Mouse (Mus musculus) spleen, adult 2 months (tissue): Measurements from ENCODE around the gene Cbwd1. TPM values are rescaled to one million over a fixed set of nuclear protein-coding genes. Genes with fewer than 3 reads are reported as not detected.

ENCODE experiments used
- DNase-seq, 2 experiments: peaks; one replicate each; pipeline versions ENCODE4 v3.0.0 to v3.0.0-alpha.2; 2012 to 2021; ENCODE audit warnings: low spot score in 2 of 2, low read depth in 1 of 2
- H3K27ac ChIP-seq: fragments of 200-500 bp; 2 replicates; pipeline ENCODE4 v1.5.1; 2012; ENCODE audit warnings: low read length, inconsistent platforms; ENCODE audit not compliant: insufficient read depth
- H3K27me3 ChIP-seq: fragments of 200-500 bp; 2 replicates; pipeline ENCODE4 v1.6.1; 2012; ENCODE audit warnings: mild to moderate bottlenecking, moderate library complexity, low read length, inconsistent platforms; ENCODE audit not compliant: control insufficient read depth, insufficient read depth
- H3K36me3 ChIP-seq: fragments of 200-500 bp; 2 replicates; pipeline ENCODE4 v1.6.1; 2012; ENCODE audit warnings: mild to moderate bottlenecking, low read length, inconsistent platforms; ENCODE audit not compliant: control insufficient read depth, insufficient read depth
- H3K4me1 ChIP-seq: fragments of 200-500 bp; 2 replicates; pipeline ENCODE4 v1.6.1; 2011; ENCODE audit warnings: inconsistent platforms; ENCODE audit not compliant: control insufficient read depth, insufficient read depth, insufficient read length
- H3K4me3 ChIP-seq: fragments of 200-500 bp; 2 replicates; pipeline ENCODE4 v1.5.1; 2011; ENCODE audit warnings: mild to moderate bottlenecking, inconsistent platforms; ENCODE audit not compliant: insufficient read depth, insufficient read length; ENCODE audit errors: extremely low read depth
- CTCF ChIP-seq: fragments of 200-500 bp; IDR thresholded peaks from 2 replicates; pipeline ENCODE4 v1.5.1; 2011; ENCODE audit warnings: mild to moderate bottlenecking, inconsistent platforms; ENCODE audit not compliant: insufficient read depth, insufficient read length, insufficient replicate concordance; ENCODE audit errors: extremely low read depth
- POLR2A ChIP-seq: fragments of 200-500 bp; IDR thresholded peaks from 2 replicates; pipeline ENCODE4 v1.6.1; 2011; ENCODE audit warnings: low read depth, low read length, inconsistent platforms
- WGBS: fragments of 180-500 bp; shearing (Covaris S2); methylation state at CpG from one replicate; pipeline ENCODE4 v1.1.7; 2018; 5-methylcytosine and 5-hydroxymethylcytosine counted together
- polyA plus RNA-seq: library from polyadenylated mRNA; depleted of rRNA; stranded (reverse); fragments of >200 nt; gene quantifications from 2 replicates; pipeline ENCODE4 v1.2.3, GENCODE M21; 2012

Cbwd1 gene
- polyA plus RNA-seq, 1 experiment: 0.56 TPM

- TF ChIP-seq CTCF (0 out of 2 replicates have a peak, but pooled peaks have one; percentile 6), POLR2A (peak; percentile 28)
- Histone ChIP-seq H3K4me1 (peaks cover 12% of the 10 kb centered on the region), H3K4me3 (peak within 1 kb of the TSS; percentile 75), H3K36me3 (no peaks in the 10 kb centered on the region), H3K27ac (peak within 1 kb of the TSS; percentile 81), H3K27me3 (no peaks in the 10 kb centered on the region; the same call in 1 of the 2 replicates)
- under 1% methylated on average over 103 of the region's 109 CpGs for WGBS
- peak; percentile 28 to 70 for DNase-seq
Measured at GRCm38 (mm10) chr19:24999201-24999886, 37.9 kb upstream of the Cbwd1 start, which contains the start of gene Dock8. Dock8 (plus strand) TSS chr19:24999534.

GRCm38 (mm10) chr19:24998561-24998960, 37.2 kb upstream of the Cbwd1 start:
- Histone ChIP-seq H3K27ac (no peak overlapping the region), H3K36me3 (no peaks in the 10 kb centered on the region), H3K4me3 (no peak overlapping the region), H3K27me3 (no peaks in the 10 kb centered on the region; the same call in 1 of the 2 replicates), H3K4me1 (peaks cover 8% of the 10 kb centered on the region)
- DNase-seq: no peak
- 24% methylated on average over 5 of the region's 5 CpGs for WGBS
- TF ChIP-seq CTCF (no peak), POLR2A (no peak)

DNA sequence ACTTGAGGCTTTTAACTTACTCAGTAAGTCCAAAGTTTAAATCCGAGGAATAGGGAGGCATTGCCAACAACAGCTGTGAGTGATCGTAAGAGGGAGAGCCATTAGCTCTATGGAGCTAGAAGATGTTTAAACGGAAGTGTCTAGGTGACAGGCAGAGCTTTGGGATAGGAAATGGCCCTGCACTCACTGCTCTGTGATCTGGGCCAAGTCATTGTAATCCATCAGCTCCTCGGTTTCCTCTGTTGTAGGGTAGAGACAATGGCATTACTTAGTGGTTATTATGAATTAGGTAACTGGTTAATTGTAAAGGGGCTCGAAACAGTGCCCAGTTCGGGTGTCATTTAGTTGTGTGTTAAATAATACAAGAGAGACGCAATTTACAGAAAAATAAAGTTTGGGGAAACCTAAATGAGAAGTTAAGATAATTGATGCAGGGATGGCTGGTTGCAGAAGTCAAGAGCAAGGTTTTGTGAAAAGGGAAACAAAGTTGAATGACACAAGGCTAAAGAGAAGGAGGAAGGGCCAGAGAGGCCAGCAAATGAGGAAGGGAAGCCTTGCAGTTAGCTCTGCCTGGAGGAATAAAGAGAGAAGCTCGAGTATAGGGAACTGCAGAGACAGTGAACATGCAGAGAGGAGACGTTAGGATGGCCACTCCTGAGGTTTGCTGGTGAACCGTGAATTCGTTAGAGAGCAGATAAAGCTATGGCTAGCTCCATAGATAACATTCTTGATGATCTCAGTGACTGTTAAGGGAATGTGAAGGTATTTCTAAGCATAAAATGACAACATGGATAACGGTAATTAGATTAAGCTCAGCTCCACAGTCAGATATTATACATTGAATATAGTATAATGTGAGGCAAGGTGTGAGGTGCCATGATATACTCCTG, 35.6 kb upstream of the Cbwd1 start:
- DNase-seq: no peak
- WGBS: 58% methylated on average over 12 of the region's 12 CpGs
- no peak overlapping the region for H3K27ac ChIP-seq
- H3K4me1 ChIP-seq: peaks cover 8% of the 10 kb centered on the region
- H3K4me3 ChIP-seq: no peak overlapping the region
- H3K36me3 ChIP-seq: no peaks in the 10 kb centered on the region
- TF ChIP-seq CTCF: no peak
- no peak for TF ChIP-seq POLR2A
- no peaks in the 10 kb centered on the region; the same call in 1 of the 2 replicates for H3K27me3 ChIP-seq

- H3K4me1 ChIP-seq: peaks cover 8% of the 10 kb centered on the region
Measured at GRCm38 (mm10) chr19:24994900-24995299, 33.5 kb upstream of the Cbwd1 start.

DNA sequence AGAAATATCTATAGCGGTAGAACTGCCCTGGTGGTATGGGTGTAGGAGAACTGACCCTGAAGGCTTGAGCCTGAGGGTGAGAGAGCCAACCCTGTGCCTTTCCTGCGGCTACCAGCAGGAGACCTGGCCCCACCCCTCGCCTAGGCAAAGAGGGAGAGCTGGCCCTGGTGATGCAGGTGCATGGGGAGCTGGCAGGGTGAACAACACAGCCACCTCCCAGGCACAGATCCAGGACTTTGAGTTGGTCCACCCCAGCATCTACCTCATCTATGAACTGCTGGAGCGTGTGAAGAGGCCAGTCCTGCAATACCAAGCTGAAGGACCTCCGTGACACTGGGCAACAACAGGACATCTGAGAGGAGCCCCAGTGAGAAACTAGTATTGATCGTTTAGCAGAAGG, 32.1 kb upstream of the Cbwd1 start:
- DNase-seq: no peak
- H3K4me3 ChIP-seq: no peak overlapping the region
- no peaks in the 10 kb centered on the region for H3K27me3 ChIP-seq
- no peak overlapping the region for H3K27ac ChIP-seq
- TF ChIP-seq POLR2A (no peak), CTCF (no peak)
- 80% methylated on average over 6 of the region's 6 CpGs for WGBS
- peaks cover 6% of the 10 kb centered on the region; the same call in 1 of the 2 replicates for H3K4me1 ChIP-seq
- H3K36me3 ChIP-seq: no peaks in the 10 kb centered on the region

More at GRCm38 (mm10) chr19:24994900-24995299, 33.5 kb upstream of the Cbwd1 start:
- H3K4me3 ChIP-seq: no peak overlapping the region
- TF ChIP-seq CTCF (no peak), POLR2A (no peak)
- no peaks in the 10 kb centered on the region; the same call in 1 of the 2 replicates for H3K27me3 ChIP-seq
- 30% methylated on average over 8 of the region's 8 CpGs for WGBS
- 0 out of 2 replicates have a peak overlapping the region, but pooled peaks have one; percentile 51 for H3K27ac ChIP-seq
- DNase-seq: no peak
- no peaks in the 10 kb centered on the region for H3K36me3 ChIP-seq

DNA sequence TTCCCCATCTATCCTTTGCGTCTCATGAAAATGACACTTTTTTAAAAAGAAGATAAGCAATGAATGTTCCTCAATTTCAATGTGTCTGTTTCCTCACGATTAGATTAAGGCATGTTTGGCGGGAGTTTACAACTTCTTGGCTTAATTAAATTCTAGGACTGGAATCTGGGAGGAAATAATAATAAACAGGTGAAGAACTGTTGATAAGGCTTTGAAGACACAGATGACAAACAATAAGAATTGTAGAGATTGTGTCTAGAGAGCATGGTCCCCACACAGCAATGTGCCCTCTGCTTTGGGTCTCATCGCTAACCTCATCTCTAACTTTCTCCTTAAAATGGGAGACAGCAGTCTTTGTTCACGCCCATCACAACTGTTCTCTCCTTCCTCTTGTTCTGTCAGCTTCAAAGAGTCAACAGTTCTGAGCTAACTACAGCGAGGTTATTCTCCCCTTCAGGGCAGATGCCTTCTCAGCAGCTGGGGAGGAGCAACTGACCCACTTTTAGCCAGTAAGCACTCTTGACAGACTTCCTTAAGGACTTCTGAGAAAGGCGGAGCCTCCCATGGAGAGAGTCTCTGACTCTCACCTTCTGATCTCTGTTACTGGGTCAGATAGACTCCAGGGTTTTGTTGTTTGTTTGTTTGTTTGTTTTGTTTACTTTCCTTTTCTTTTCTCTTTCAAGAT, 28.9 kb upstream of the Cbwd1 start:
- TF ChIP-seq POLR2A (no peak), CTCF (no peak)
- H3K36me3 ChIP-seq: no peaks in the 10 kb centered on the region
- DNase-seq: no peak
- H3K27me3 ChIP-seq: no peaks in the 10 kb centered on the region
- H3K4me1 ChIP-seq: peaks cover 2% of the 10 kb centered on the region; the same call in 1 of the 2 replicates
- H3K27ac ChIP-seq: no peak overlapping the region
- 57% methylated on average over 7 of the region's 7 CpGs for WGBS
- H3K4me3 ChIP-seq: no peak overlapping the region
